19 mouse cellular contexts compared by ENCODE assay signal in genomic region chr2:32639632-32640031, GRCm38 (mm10). TPM values are rescaled to one million over a fixed set of nuclear protein-coding genes. Genes with fewer than 3 reads are reported as not detected.
DNase-seq lines count a peak whose midpoint lies in the region; ATAC-seq lines count a peak whose summit lies in the region.
"Had no signal": no experiment of that assay in that cellular context is flagged by ENCODE, and none has a peak within 500 bp of the region (broad histone marks: within the 10 kb centered on the region; RNA-seq: fewer than 3 reads in every experiment).

No protein-coding gene starts in this region.

- no peak overlapping the region for H3K4me2 ChIP-seq in heart, embryonic 16.5 days (ENCODE audit: low read depth, low read length)
- no peak overlapping the region for H3K4me2 ChIP-seq in liver, embryonic 11.5 days
- H3K4me2 ChIP-seq: embryonic facial prominence, embryonic 15.5 days; forebrain, embryonic 15.5 days; hindbrain, embryonic 14.5 days had no signal

- no peak overlapping the region for H3K9ac ChIP-seq in heart, embryonic 16.5 days (ENCODE audit: low read length)
- H3K9ac ChIP-seq in liver, embryonic 11.5 days (ENCODE audit: low read depth, low read length), result no peak overlapping the region
- H3K9ac ChIP-seq: embryonic facial prominence, embryonic 15.5 days; forebrain, embryonic 15.5 days; hindbrain, embryonic 14.5 days had no signal

- intact Hi-C loops in heart, postnatal 14 days (cut with DNase I), result no loop called here
- intact Hi-C loops in heart, postnatal 10 days (cut with DNase I), result no loop called here

- H3K4me1 ChIP-seq in heart, embryonic 10.5 days, result peaks cover 61% of the 10 kb centered on the region
- peaks cover 38% of the 10 kb centered on the region for H3K4me1 ChIP-seq in heart, embryonic 16.5 days (ENCODE audit: control insufficient read depth, insufficient read depth, low read length)
- H3K4me1 ChIP-seq in liver, embryonic 11.5 days (replicated peaks; ENCODE audit: control insufficient read depth, insufficient read depth, low read length), result peaks cover 23% of the 10 kb centered on the region
- H3K4me1 ChIP-seq: forebrain, embryonic 15.5 days had no signal

- H3K27ac ChIP-seq in heart, embryonic 10.5 days, result peak overlapping the region; percentile 52
- peak overlapping the region; percentile 5; the same call in 1 of the 2 replicates for H3K27ac ChIP-seq in heart, embryonic 16.5 days (ENCODE audit: low read length)
- peak overlapping the region; percentile 19; the same call in 1 of the 2 replicates for H3K27ac ChIP-seq in liver, embryonic 11.5 days (ENCODE audit: low read depth, low read length)
- H3K27ac ChIP-seq: embryonic facial prominence, embryonic 15.5 days; forebrain, embryonic 15.5 days; hindbrain, embryonic 14.5 days had no signal

- H3K36me3 ChIP-seq in heart, embryonic 10.5 days, result peaks cover 5% of the 10 kb centered on the region
- H3K36me3 ChIP-seq in heart, embryonic 16.5 days (ENCODE audit: control insufficient read depth, insufficient read depth), result peaks cover 4% of the 10 kb centered on the region; the same call in 1 of the 2 replicates
- H3K36me3 ChIP-seq in liver, embryonic 11.5 days (ENCODE audit: control insufficient read depth, insufficient read depth, low read length), result no peaks in the 10 kb centered on the region
- H3K36me3 ChIP-seq: embryonic facial prominence, embryonic 15.5 days; forebrain, embryonic 15.5 days; hindbrain, embryonic 10.5 days had no signal

- WGBS in heart, embryonic 10.5 days, result 52% methylated on average over 1 of the region's 1 CpGs
- WGBS in heart, embryonic 16.5 days, result 43% methylated on average over 1 of the region's 1 CpGs
- 37% methylated on average over 1 of the region's 1 CpGs for WGBS in liver, embryonic 11.5 days

- no peak for DNase-seq in heart, embryonic 10.5 days (ENCODE audit: low spot score)
- DNase-seq in heart, postnatal 14 days, result no peak
- no peak for DNase-seq in heart, postnatal 10 days
- DNase-seq in 416B (ENCODE audit: low read depth), result peak; percentile 59
- DNase-seq in liver, embryonic 11.5 days (ENCODE audit: low spot score), result no peak
- DNase-seq in thymus, postnatal 4 days, result no peak
- DNase-seq: adrenal gland, adult 8-10 months; adrenal gland, postnatal 36 days; cerebellum, adult 2 months; cerebellum, postnatal 14 days; embryo, embryonic 11 days; gastrocnemius, postnatal 14 days; kidney, adult 8-10 months had no signal

- ATAC-seq in heart, embryonic 16.5 days (replicated peaks; ENCODE audit: extremely low read depth, insufficient read depth, low FRiP score), result no peak
- ATAC-seq in liver, embryonic 11.5 days (replicated peaks; ENCODE audit: low FRiP score), result no peak
- ATAC-seq: forebrain, embryonic 15.5 days; intestine, embryonic 16.5 days had no signal

- no peaks in the 10 kb centered on the region for H3K27me3 ChIP-seq in heart, embryonic 10.5 days (ENCODE audit: insufficient read depth, poor library complexity, severe bottlenecking)
- no peaks in the 10 kb centered on the region for H3K27me3 ChIP-seq in heart, embryonic 16.5 days (ENCODE audit: control insufficient read depth, insufficient read depth, low read length)
- H3K27me3 ChIP-seq in liver, embryonic 11.5 days (replicated peaks; ENCODE audit: control insufficient read depth, insufficient read depth, low read length), result no peaks in the 10 kb centered on the region
- H3K27me3 ChIP-seq: embryonic facial prominence, embryonic 15.5 days; forebrain, embryonic 15.5 days had no signal

- no peak overlapping the region for H3K4me3 ChIP-seq in heart, embryonic 10.5 days
- H3K4me3 ChIP-seq in heart, embryonic 16.5 days (ENCODE audit: low read length), result no peak overlapping the region
- H3K4me3 ChIP-seq in liver, embryonic 11.5 days (ENCODE audit: low read depth, low read length), result no peak overlapping the region
- H3K4me3 ChIP-seq: embryonic facial prominence, embryonic 15.5 days; forebrain, embryonic 15.5 days; hindbrain, embryonic 10.5 days had no signal

- no peaks in the 10 kb centered on the region for H3K9me3 ChIP-seq in heart, embryonic 10.5 days
- H3K9me3 ChIP-seq in heart, embryonic 16.5 days (replicated peaks; ENCODE audit: control insufficient read depth, low read length), result no peaks in the 10 kb centered on the region
- no peaks in the 10 kb centered on the region for H3K9me3 ChIP-seq in liver, embryonic 11.5 days (ENCODE audit: control insufficient read depth, low read length)
- H3K9me3 ChIP-seq: embryonic facial prominence, embryonic 15.5 days; forebrain, embryonic 15.5 days; hindbrain, embryonic 10.5 days had no signal

RNA-seq across cellular contexts. Expression of gene Eng, which starts 6.8 kb away (rescaled TPM):
- 87.1 and 149 TPM in 2 replicates for polyA plus RNA-seq in heart, embryonic 10.5 days (2016; fragmentation: Nextera tagmentation; extraction: Ambion mirVana)
- 100 to 1,000 TPM; 148 to 162 TPM for total RNA-seq in heart, postnatal 14 days (2021)
- polyA plus RNA-seq in heart, embryonic 16.5 days (2015; fragmentation: Nextera tagmentation; extraction: Ambion mirVana), result 170 and 176 TPM in 2 replicates
- 100 to 1,000 TPM; 152 to 166 TPM for total RNA-seq in heart, postnatal 10 days (2021)
- 39.2 and 40.1 TPM in 2 replicates for polyA plus RNA-seq in liver, embryonic 11.5 days (2014; fragmentation: Nextera tagmentation; extraction: Ambion mirVana)

RNA-seq across cellular contexts. Expression of gene Ak1, which starts 18.1 kb away (rescaled TPM):
- 179 and 305 TPM in 2 replicates for polyA plus RNA-seq in heart, embryonic 10.5 days (2016; fragmentation: Nextera tagmentation; extraction: Ambion mirVana)
- total RNA-seq in heart, postnatal 14 days (2021), result 100 to 1,000 TPM; 595 to 617 TPM
- 470 and 488 TPM in 2 replicates for polyA plus RNA-seq in heart, embryonic 16.5 days (2015; fragmentation: Nextera tagmentation; extraction: Ambion mirVana)
- total RNA-seq in heart, postnatal 10 days (2021), result 100 to 1,000 TPM; 522 to 538 TPM
- 6.7 and 8.3 TPM in 2 replicates for polyA plus RNA-seq in liver, embryonic 11.5 days (2014; fragmentation: Nextera tagmentation; extraction: Ambion mirVana)

RNA-seq across cellular contexts. Expression of gene St6galnac6, which starts 40.1 kb away (rescaled TPM):
- 25.1 and 28.4 TPM in 2 replicates for polyA plus RNA-seq in heart, embryonic 10.5 days (2016; fragmentation: Nextera tagmentation; extraction: Ambion mirVana)
- total RNA-seq in heart, postnatal 14 days (2021), result 100 to 1,000 TPM in 1 of 2 experiments, 10 to 100 TPM in 1; 97.9 to 104 TPM
- polyA plus RNA-seq in heart, embryonic 16.5 days (2015; fragmentation: Nextera tagmentation; extraction: Ambion mirVana), result 33.4 and 34.1 TPM in 2 replicates
- total RNA-seq in heart, postnatal 10 days (2021), result 100 to 1,000 TPM in 1 of 2 experiments, 10 to 100 TPM in 1; 87.9 to 103 TPM
- 9.6 and 10.6 TPM in 2 replicates for polyA plus RNA-seq in liver, embryonic 11.5 days (2014; fragmentation: Nextera tagmentation; extraction: Ambion mirVana)

RNA-seq across cellular contexts. Expression of gene St6galnac4, which starts 52.7 kb away (rescaled TPM):
- polyA plus RNA-seq in heart, embryonic 10.5 days (2016; fragmentation: Nextera tagmentation; extraction: Ambion mirVana), result 39.8 and 49.0 TPM in 2 replicates
- 10 to 100 TPM; 22.8 to 23.6 TPM for total RNA-seq in heart, postnatal 14 days (2021)
- polyA plus RNA-seq in heart, embryonic 16.5 days (2015; fragmentation: Nextera tagmentation; extraction: Ambion mirVana), result 40.6 and 40.7 TPM in 2 replicates
- total RNA-seq in heart, postnatal 10 days (2021), result 10 to 100 TPM; 29.3 to 31.8 TPM
- polyA plus RNA-seq in liver, embryonic 11.5 days (2014; fragmentation: Nextera tagmentation; extraction: Ambion mirVana), result 26.0 and 28.8 TPM in 2 replicates

Comparison
In these comparisons a context has a peak if more than half of its experiments do, and no peak if none do; other contexts are left out.
1. RNA of gene Ak1, which starts 18.1 kb away (polyA plus RNA-seq): 470 to 488 TPM in heart, embryonic 16.5 days and 179 to 305 TPM in heart, embryonic 10.5 days; 6.7 to 8.3 TPM in liver, embryonic 11.5 days; every median in the first group is over 10 times any median in the second.
2. Peak in every context shown above with its lines, with median percentiles within 50 percentile points of each other: H3K27ac ChIP-seq.